Mouse (Mus musculus) embryo, embryonic 10 days (tissue): ENCODE measurements around the gene Dnajc30.
A peak's percentile ranks its signal among the peaks of the same experiment; 100 is the strongest.
"Not testable (repeated sequence)": the region's sequence is repeated elsewhere in the genome, so short reads cannot be mapped to it uniquely, and the experiment has no call there.

Experiments
- DNase-seq: peaks from one replicate; pipeline ENCODE4 v3.0.0-alpha.2; 2015; ENCODE audit warnings: low spot score

The Dnajc30 gene

GRCm38 (mm10) chr5:135064382-135064766 lies 372 bp downstream of the Dnajc30 start:
- no peak for DNase-seq

- not testable (repeated sequence) for DNase-seq
Measured at GRCm38 (mm10) chr5:135064909-135065446, 976 bp downstream of the Dnajc30 start, which contains the start of gene Bud23. Gene Bud23, minus strand, starts transcription at chr5:135064959.

- DNase-seq: no peak
Measured at GRCm38 (mm10) chr5:135066008-135066407, 2.0 kb downstream of the Dnajc30 start.

GRCm38 (mm10) chr5:135070448-135070847 lies 6.4 kb downstream of the Dnajc30 start:
- no peak for DNase-seq

- DNase-seq: no peak
Measured at GRCm38 (mm10) chr5:135072061-135072460, 8.1 kb downstream of the Dnajc30 start.

- DNase-seq: no peak
Measured at GRCm38 (mm10) chr5:135072720-135073119, 8.7 kb downstream of the Dnajc30 start.

- no peak for DNase-seq
Measured at GRCm38 (mm10) chr5:135073349-135074150, 9.5 kb downstream of the Dnajc30 start.

GRCm38 (mm10) chr5:135075655-135076054 lies 11.7 kb downstream of the Dnajc30 start:
- DNase-seq: no peak

- no peak for DNase-seq
Measured at GRCm38 (mm10) chr5:135076368-135076767, 12.4 kb downstream of the Dnajc30 start.

GRCm38 (mm10) chr5:135076931-135077505 lies 13.0 kb downstream of the Dnajc30 start:
- DNase-seq: peak; percentile 60

- DNase-seq: peak; percentile 77
Measured at GRCm38 (mm10) chr5:135077564-135078481, 13.8 kb downstream of the Dnajc30 start, which contains the start of gene Vps37d. Gene Vps37d, minus strand, starts transcription at chr5:135078266.

- DNase-seq: no peak
Measured at GRCm38 (mm10) chr5:135078482-135078810, 14.4 kb downstream of the Dnajc30 start.

- DNase-seq: no peak
Measured at GRCm38 (mm10) chr5:135079578-135079977, 15.6 kb downstream of the Dnajc30 start.

- no peak for DNase-seq
Measured at GRCm38 (mm10) chr5:135080539-135080938, 16.5 kb downstream of the Dnajc30 start.

GRCm38 (mm10) chr5:135086871-135087270 lies 22.9 kb downstream of the Dnajc30 start:
- DNase-seq: no peak

- peak; percentile 12 for DNase-seq
Measured at GRCm38 (mm10) chr5:135089653-135090052, 25.7 kb downstream of the Dnajc30 start, which contains the start of gene Mlxipl. Gene Mlxipl, plus strand, starts transcription at chr5:135089890.

GRCm38 (mm10) chr5:135100981-135101380 lies 37.0 kb downstream of the Dnajc30 start:
- no peak for DNase-seq

- DNase-seq: peak; percentile 38
Measured at GRCm38 (mm10) chr5:135103999-135104660, 40.1 kb downstream of the Dnajc30 start.

GRCm38 (mm10) chr5:135106758-135107256 lies 42.8 kb downstream of the Dnajc30 start:
- peak; percentile 98 for DNase-seq

- DNase-seq: peak; percentile 75
Measured at GRCm38 (mm10) chr5:135107521-135108501, 43.8 kb downstream of the Dnajc30 start.
